Mouse (Mus musculus) v-Abl transformed pro-B cells (cell line): ENCODE data around the gene Gtsf1.

Experiments used
- in situ Hi-C, 2 experiments: fragments of 400-800 bp; cut with MboI; formaldehyde crosslinking; loops; one replicate each; pipeline ENCODE4 v1.15.1; 2025; ENCODE audit not compliant: unreplicated experiment in 2 of 2

The Gtsf1 gene

DNA sequence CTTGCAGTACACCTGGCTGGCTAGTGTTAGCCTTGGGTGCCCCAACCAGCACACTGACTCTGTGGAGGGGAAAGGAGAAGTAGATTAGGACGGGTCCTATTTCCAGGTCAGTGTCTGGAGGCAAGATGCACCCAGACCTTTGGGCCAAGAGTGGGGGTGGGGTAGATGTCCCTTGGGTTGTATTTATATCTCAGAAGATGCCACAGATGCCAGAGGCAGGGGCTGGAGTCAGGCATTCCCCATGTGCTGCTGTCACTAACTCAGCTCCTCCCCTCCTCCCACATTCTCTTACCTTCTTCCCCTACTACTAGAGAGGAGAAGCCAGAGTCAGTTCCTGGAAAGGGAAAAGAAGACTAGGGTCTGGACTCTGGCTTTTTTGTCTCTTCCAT is 71.2 kb downstream of the Gtsf1 start:
- in situ Hi-C loops: loop anchor here in 1 of 2 experiments (10.0 kb wide), 1 partner anchor 96 kb away; the partner anchor contains the start of gene Nckap1l

- in situ Hi-C loops: loop anchor here in 1 of 2 experiments (10.0 kb wide), 1 partner anchor 96 kb away; the partner anchor contains the start of gene Nckap1l
These were observed 71.8 kb downstream of the Gtsf1 start for GRCm38 (mm10) chr15:103358278-103359121.

DNA sequence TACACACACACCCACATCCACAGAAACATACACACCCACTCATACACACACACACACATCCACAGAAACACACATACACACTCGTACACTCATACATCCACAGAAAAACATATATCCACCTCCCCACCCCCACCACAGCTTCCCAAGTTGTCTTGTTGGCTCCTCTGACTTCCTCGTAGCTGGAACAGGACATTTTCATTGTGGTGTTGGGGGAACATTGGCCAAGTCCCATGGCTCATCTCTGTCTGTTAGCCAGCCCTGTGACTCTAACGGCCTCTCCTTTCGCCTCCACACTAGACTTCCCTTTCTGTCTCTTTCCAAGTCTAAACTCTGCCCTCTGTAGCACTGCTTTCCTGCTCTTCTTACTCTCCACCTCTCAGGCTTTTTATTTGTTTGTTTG is 72.5 kb downstream of the Gtsf1 start:
- in situ Hi-C loops: loop anchor here in 1 of 2 experiments (10.0 kb wide), 1 partner anchor 97 kb away; the partner anchor contains the start of gene Nckap1l

GRCm38 (mm10) chr15:103356130-103356529 is 74.1 kb downstream of the Gtsf1 start:
- in situ Hi-C loops: loop anchor here in 1 of 2 experiments (10.0 kb wide), 1 partner anchor 99 kb away; the partner anchor contains the start of gene Nckap1l

DNA sequence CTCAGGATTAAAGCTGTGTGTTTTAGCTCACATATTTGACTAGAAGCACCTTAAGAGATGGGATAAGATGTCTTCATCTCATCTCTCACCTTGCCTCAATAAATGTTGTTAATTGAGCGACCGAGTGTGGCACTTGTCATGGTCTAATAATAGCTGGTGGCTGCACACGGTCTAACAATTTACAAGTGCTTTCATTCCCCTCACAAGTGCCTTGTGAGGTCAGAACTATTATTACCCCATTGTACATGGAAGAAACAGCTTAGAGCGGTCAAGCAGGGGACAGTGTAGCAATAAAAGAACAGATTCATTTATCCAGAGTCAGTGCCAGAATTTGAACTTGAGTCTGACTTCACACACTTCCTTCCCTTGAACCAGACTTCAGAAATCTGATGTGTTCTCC is 74.8 kb downstream of the Gtsf1 start:
- in situ Hi-C loops: loop anchor here in 1 of 2 experiments (10.0 kb wide), 1 partner anchor 99 kb away; the partner anchor contains the start of gene Nckap1l

DNA sequence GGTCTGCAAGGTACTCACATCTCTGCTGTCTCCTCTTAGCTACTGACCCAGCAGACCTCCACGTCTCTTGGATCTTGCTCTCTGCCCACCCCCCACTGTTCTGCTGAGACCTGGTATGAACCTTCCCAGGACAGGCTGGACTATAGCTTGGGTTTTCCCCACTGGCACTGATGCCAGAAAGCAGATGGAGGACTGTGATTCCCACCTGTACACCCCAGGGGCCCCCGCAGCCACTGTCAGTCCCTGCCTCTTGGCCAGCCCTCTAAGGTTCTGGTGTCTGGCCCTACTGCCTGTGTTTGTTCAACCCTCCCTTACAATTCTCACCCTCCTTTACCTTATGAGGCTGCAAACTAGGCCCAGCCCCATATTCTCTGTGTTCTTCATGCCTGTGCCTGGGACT is 75.6 kb downstream of the Gtsf1 start:
- in situ Hi-C loops: loop anchor here in 1 of 2 experiments (10.0 kb wide), 1 partner anchor 100 kb away; the partner anchor contains the start of gene Nckap1l

GRCm38 (mm10) chr15:103353511-103354256 is 76.6 kb downstream of the Gtsf1 start:
- in situ Hi-C loops: loop anchor here in 1 of 2 experiments (10.0 kb wide), 1 partner anchor 101 kb away; the partner anchor contains the start of gene Nckap1l

- in situ Hi-C loops: loop anchor here in 1 of 2 experiments (10.0 kb wide), 1 partner anchor 102 kb away; the partner anchor contains the start of gene Nckap1l
These were observed 77.4 kb downstream of the Gtsf1 start for GRCm38 (mm10) chr15:103352856-103353255.
